Mouse (Mus musculus) heart, embryonic 12.5 days (tissue): Measurements from ENCODE around the gene Mmp3. TPM values are rescaled to one million over a fixed set of nuclear protein-coding genes. Genes with fewer than 3 reads are reported as not detected.
"Not testable (repeated sequence)": the region's sequence is repeated elsewhere in the genome, so short reads cannot be mapped to it uniquely, and the experiment has no call there.

Source experiments
- ATAC-seq: fragments of 200-750 bp; cut with Nextera tagmentation; 2 replicates; pipeline ENCODE4 v1.8.0; 2017; ENCODE audit warnings: moderate TSS enrichment, moderate library complexity; ENCODE audit not compliant: insufficient number of reproducible peaks, low FRiP score
- H3K27ac ChIP-seq: fragments of 300-500 bp; sonication (generic); 2 replicates; pipeline ENCODE4 v1.5.1; 2016; ENCODE audit warnings: mild to moderate bottlenecking, moderate library complexity; ENCODE audit not compliant: poor library complexity, severe bottlenecking
- H3K27me3 ChIP-seq: fragments of 300-500 bp; sonication (generic); replicated peaks from 2 replicates; pipeline ENCODE4 v1.6.1; 2016; ENCODE audit warnings: mild to moderate bottlenecking, moderate library complexity
- H3K36me3 ChIP-seq: fragments of 300-500 bp; sonication (generic); 2 replicates; pipeline ENCODE4 v1.6.1; 2016; ENCODE audit warnings: mild to moderate bottlenecking, moderate library complexity
- H3K4me1 ChIP-seq: fragments of 300-500 bp; sonication (generic); replicated peaks from 2 replicates; pipeline ENCODE4 v1.6.1; 2016; ENCODE audit warnings: mild to moderate bottlenecking
- H3K4me2 ChIP-seq: fragments of 300-500 bp; sonication (generic); 2 replicates; pipeline ENCODE4 v1.6.1; 2016; ENCODE audit warnings: mild to moderate bottlenecking, moderate library complexity
- H3K4me3 ChIP-seq: fragments of 300-500 bp; sonication (generic); 2 replicates; pipeline ENCODE4 v1.5.1; 2016; ENCODE audit warnings: mild to moderate bottlenecking
- H3K9ac ChIP-seq: fragments of 300-500 bp; sonication (generic); 2 replicates; pipeline ENCODE4 v1.6.1; 2016; ENCODE audit warnings: mild to moderate bottlenecking, moderate library complexity
- H3K9me3 ChIP-seq: fragments of 300-500 bp; sonication (generic); replicated peaks from 2 replicates; pipeline ENCODE4 v1.6.1; 2016; ENCODE audit warnings: mild to moderate bottlenecking, moderate library complexity
- WGBS: fragments of 180-500 bp; shearing (Covaris S2); methylation state at CpG from one replicate; pipeline ENCODE4 v1.1.7; 2016; 5-methylcytosine and 5-hydroxymethylcytosine counted together
- polyA plus RNA-seq: library from polyadenylated mRNA; unstranded; fragments of >200 nt; fragmentation: Nextera tagmentation; extraction: Ambion mirVana; gene quantifications from 2 replicates; pipeline ENCODE4 v1.2.1, GENCODE M21; 2016

Gene Mmp3
- polyA plus RNA-seq = not detected in 2 replicates

- Histone ChIP-seq H3K27me3 (no peaks in the 10 kb centered on the region), H3K27ac (no peak within 1 kb of the TSS), H3K4me3 (no peak within 1 kb of the TSS), H3K9ac (no peak within 1 kb of the TSS), H3K36me3 (no peaks in the 10 kb centered on the region), H3K4me1 (no peaks in the 10 kb centered on the region), H3K9me3 (no peaks in the 10 kb centered on the region), H3K4me2 (no peak within 1 kb of the TSS)
- WGBS = 80% methylated on average over 2 of the region's 2 CpGs
- ATAC-seq = no peak
These were observed at the start of gene Mmp3 for GRCm38 (mm10) chr9:7445522-7445921. Mmp3 (plus strand) TSS chr9:7445822.

- H3K9ac ChIP-seq, H3K4me1 ChIP-seq, ATAC-seq, H3K4me2 ChIP-seq, H3K4me3 ChIP-seq, H3K27me3 ChIP-seq, H3K9me3 ChIP-seq, H3K27ac ChIP-seq, H3K36me3 ChIP-seq: not testable (repeated sequence)
- WGBS = 77% methylated on average over 8 of the region's 8 CpGs
These were observed 49.1 kb upstream of the Mmp3 start for GRCm38 (mm10) chr9:7396556-7396955.

DNA sequence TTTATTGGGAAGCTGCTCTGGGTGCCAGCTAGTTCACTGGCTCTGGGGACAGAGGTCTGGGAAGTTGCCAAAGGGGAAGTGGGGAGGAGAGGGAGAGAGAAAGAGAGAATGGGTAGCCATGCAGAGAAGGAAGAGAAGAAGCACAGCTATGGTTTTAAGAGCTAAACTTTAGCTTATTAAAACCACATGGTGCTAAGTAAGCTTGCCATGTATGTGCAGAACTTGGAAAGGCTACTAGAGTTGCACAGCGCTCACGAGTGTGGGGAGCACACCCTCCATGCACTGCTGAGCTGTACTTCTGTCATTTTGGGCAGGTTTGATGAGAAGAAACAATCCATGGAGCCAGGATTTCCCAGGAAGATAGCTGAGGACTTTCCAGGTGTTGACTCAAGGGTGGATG, 7.7 kb downstream of the Mmp3 start:
- Histone ChIP-seq H3K9me3 (no peaks in the 10 kb centered on the region), H3K36me3 (no peaks in the 10 kb centered on the region), H3K9ac (no peak overlapping the region), H3K4me2 (no peak overlapping the region), H3K27ac (no peak overlapping the region), H3K27me3 (no peaks in the 10 kb centered on the region), H3K4me3 (no peak overlapping the region), H3K4me1 (no peaks in the 10 kb centered on the region)
- 84% methylated on average over 2 of the region's 2 CpGs for WGBS
- no peak for ATAC-seq

DNA sequence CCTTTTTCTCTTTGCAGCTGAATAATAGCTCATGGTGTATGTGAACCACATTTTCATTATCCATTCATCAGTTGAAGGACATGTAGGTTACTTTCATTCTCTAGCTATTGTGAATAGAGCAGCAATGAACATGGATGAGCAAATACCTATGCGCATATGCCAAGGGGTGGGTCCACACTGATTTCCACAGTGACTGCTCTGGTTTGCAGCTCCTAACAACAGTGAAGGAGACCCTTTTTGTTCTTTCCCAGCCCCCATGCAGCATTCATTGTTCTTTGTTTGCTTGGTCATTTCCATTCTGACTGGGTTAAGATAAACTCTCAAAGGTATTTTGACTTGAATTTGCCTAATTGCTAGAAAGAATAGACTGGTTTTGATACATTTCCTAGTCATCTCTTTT, 24.6 kb downstream of the Mmp3 start:
- H3K36me3 ChIP-seq = no peaks in the 10 kb centered on the region
- WGBS = 95% methylated on average over 1 of the region's 1 CpGs
- H3K27ac ChIP-seq = no peak overlapping the region
- H3K9ac ChIP-seq = no peak overlapping the region
- no peaks in the 10 kb centered on the region for H3K4me1 ChIP-seq
- no peaks in the 10 kb centered on the region for H3K27me3 ChIP-seq
- ATAC-seq = no peak
- no peak overlapping the region for H3K4me2 ChIP-seq
- H3K4me3 ChIP-seq = no peak overlapping the region
- H3K9me3 ChIP-seq = no peaks in the 10 kb centered on the region

GRCm38 (mm10) chr9:7483684-7484394, 38.2 kb downstream of the Mmp3 start:
- Histone ChIP-seq H3K4me3 (no peak overlapping the region), H3K36me3 (no peaks in the 10 kb centered on the region), H3K9me3 (no peaks in the 10 kb centered on the region), H3K4me2 (no peak overlapping the region), H3K9ac (no peak overlapping the region), H3K4me1 (no peaks in the 10 kb centered on the region), H3K27me3 (no peaks in the 10 kb centered on the region), H3K27ac (no peak overlapping the region)
- no peak for ATAC-seq
- WGBS = 69% methylated on average over 5 of the region's 5 CpGs

DNA sequence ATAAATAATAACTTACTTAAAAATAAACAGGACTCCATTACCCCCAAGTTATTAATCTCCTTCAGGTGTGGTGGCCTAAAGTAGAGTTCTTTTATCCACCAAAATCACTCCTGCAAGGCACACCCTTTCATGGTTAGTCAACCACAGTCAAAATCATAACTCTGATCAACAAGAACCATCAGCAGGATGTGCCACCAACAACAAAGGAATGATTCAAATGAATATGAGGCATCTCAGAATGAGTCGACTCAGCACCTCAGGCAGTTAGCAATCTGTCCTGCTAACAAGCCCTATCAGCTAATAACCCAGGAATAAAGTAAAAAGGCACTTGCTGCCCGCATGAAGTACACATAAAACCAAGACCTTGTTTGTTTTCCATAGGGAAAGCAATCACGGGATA, 55.5 kb downstream of the Mmp3 start:
- Histone ChIP-seq H3K27ac (no peak overlapping the region), H3K9ac (no peak overlapping the region), H3K4me2 (no peak overlapping the region), H3K27me3 (no peaks in the 10 kb centered on the region), H3K4me1 (no peaks in the 10 kb centered on the region), H3K9me3 (no peaks in the 10 kb centered on the region), H3K36me3 (no peaks in the 10 kb centered on the region), H3K4me3 (no peak overlapping the region)
- ATAC-seq = no peak
- 81% methylated on average over 3 of the region's 3 CpGs for WGBS

- ATAC-seq = no peak
- WGBS = 79% methylated on average over 3 of the region's 3 CpGs
- H3K36me3 ChIP-seq = no peaks in the 10 kb centered on the region
These were observed 56.4 kb downstream of the Mmp3 start, which contains the start of gene Mmp10 for GRCm38 (mm10) chr9:7502051-7502450. Mmp10 (plus strand) TSS chr9:7502352.

More at GRCm38 (mm10) chr9:7502051-7502450, 56.4 kb downstream of the Mmp3 start, which contains the start of gene Mmp10:
- H3K27me3 ChIP-seq = no peaks in the 10 kb centered on the region
- no peak within 1 kb of the TSS for H3K4me3 ChIP-seq
- no peak within 1 kb of the TSS for H3K9ac ChIP-seq
- no peaks in the 10 kb centered on the region for H3K4me1 ChIP-seq
- H3K9me3 ChIP-seq = no peaks in the 10 kb centered on the region
- H3K27ac ChIP-seq = no peak within 1 kb of the TSS
- no peak within 1 kb of the TSS for H3K4me2 ChIP-seq

Other genes with a start within 250 kb of the Mmp3 start
- 0.14 TPM in 1 of 2 replicates, not detected in the other for gene Mmp13, start 173.3 kb upstream of the Mmp3 start, polyA plus RNA-seq
- gene Mmp12, start 101.4 kb upstream of the Mmp3 start, polyA plus RNA-seq = not detected in 2 replicates
- gene Mmp1b, start 57.8 kb upstream of the Mmp3 start, polyA plus RNA-seq = not detected in 2 replicates
- not detected in 2 replicates for gene Mmp10, start 56.5 kb downstream of the Mmp3 start, polyA plus RNA-seq
- gene Mmp8, start 112.6 kb downstream of the Mmp3 start, polyA plus RNA-seq = not detected in 2 replicates
- not detected in 2 replicates for gene Mmp27, start 125.6 kb downstream of the Mmp3 start, polyA plus RNA-seq
- gene Mmp20, start 182.4 kb downstream of the Mmp3 start, polyA plus RNA-seq = not detected in 2 replicates
- gene Mmp7, start 246.3 kb downstream of the Mmp3 start, polyA plus RNA-seq = not detected in 2 replicates